Mouse (Mus musculus) CH12.LX (cell line): ENCODE measurements around the gene Tigar. TPM values are rescaled to one million over a fixed set of nuclear protein-coding genes. Genes with fewer than 3 reads are reported as not detected.

Source experiments
- DNase-seq: peaks from one replicate; pipeline ENCODE4 v3.0.0-alpha.2; 2013; ENCODE audit errors: extremely low read depth
- H3K27ac ChIP-seq: 2 replicates; pipeline ENCODE4 v1.5.1; 2012; ENCODE audit warnings: low read depth, mild to moderate bottlenecking, control low read depth, moderate library complexity; ENCODE audit not compliant: insufficient read depth
- H3K27me3 ChIP-seq: replicated peaks from 2 replicates; pipeline ENCODE3; 2012; ENCODE audit warnings: inconsistent platforms
- H3K36me3 ChIP-seq, 2 experiments: replicated peaks in 1 of 2; 2 replicates each; pipeline versions ENCODE3 to v1.6.1; 2012; ENCODE audit warnings: inconsistent platforms in 1 of 2, low read length in 1 of 2, mild to moderate bottlenecking in 1 of 2, mixed read lengths in 1 of 2, moderate library complexity in 1 of 2; ENCODE audit not compliant: control insufficient read depth in 1 of 2, insufficient read depth in 1 of 2
- H3K4me1 ChIP-seq, 2 experiments: 2 replicates each; pipeline ENCODE4 v1.6.1; 2012; ENCODE audit warnings: inconsistent platforms in 1 of 2, moderate library complexity in 1 of 2; ENCODE audit not compliant: insufficient read depth in 2 of 2, control insufficient read depth in 1 of 2
- H3K4me2 ChIP-seq: 2 replicates; pipeline ENCODE4 v1.6.1; 2012; ENCODE audit warnings: low read depth, mild to moderate bottlenecking, control low read depth; ENCODE audit not compliant: poor library complexity, insufficient read depth, severe bottlenecking
- H3K4me3 ChIP-seq, 3 experiments: fragments of 150-350 bp in 1 of 3; sonication (generic) in 1 of 3; replicated peaks in 1 of 3; 2 replicates each; pipeline versions ENCODE3 to v1.5.1; 2011 to 2012; ENCODE audit warnings: low read depth in 2 of 3, low read length in 2 of 3, mild to moderate bottlenecking in 2 of 3, moderate library complexity in 2 of 3, control low read depth in 1 of 3, improper control_type of control experiment in 1 of 3, inconsistent platforms in 1 of 3, mixed read lengths in 1 of 3; ENCODE audit not compliant: poor library complexity in 1 of 3
- H3K79me2 ChIP-seq: replicated peaks from 2 replicates; pipeline ENCODE4 v1.6.1; 2012; ENCODE audit warnings: mild to moderate bottlenecking, moderate library complexity; ENCODE audit not compliant: control insufficient read depth, poor library complexity, insufficient read depth, severe bottlenecking; ENCODE audit errors: extremely low read depth
- H3K9ac ChIP-seq: 2 replicates; pipeline ENCODE4 v1.6.1; 2012; ENCODE audit warnings: low read depth, mild to moderate bottlenecking, control low read depth, moderate library complexity; ENCODE audit not compliant: insufficient read depth
- H3K9me3 ChIP-seq: replicated peaks from 2 replicates; pipeline ENCODE3; 2012; ENCODE audit warnings: low read length, inconsistent platforms, mixed read lengths
- CHD1 ChIP-seq: IDR thresholded peaks from 2 replicates; pipeline ENCODE4 v1.6.1; 2012; ENCODE audit warnings: low read depth, low read length, improper control_type of control experiment, inconsistent platforms
- CTCF ChIP-seq, 2 experiments: IDR thresholded peaks in 1 of 2; conservative IDR thresholded peaks in 1 of 2; 2 replicates each; pipeline ENCODE4 v1.5.1; 2011 to 2012; ENCODE audit warnings: low read depth in 2 of 2, low read length in 2 of 2, improper control_type of control experiment in 1 of 2, inconsistent platforms in 1 of 2, mild to moderate bottlenecking in 1 of 2, moderate library complexity in 1 of 2
- EP300 ChIP-seq: IDR thresholded peaks from 2 replicates; pipeline ENCODE4 v1.6.1; 2011; ENCODE audit warnings: low read length, improper control_type of control experiment
- HCFC1 ChIP-seq: IDR thresholded peaks from 2 replicates; pipeline ENCODE4 v1.6.1; 2012; ENCODE audit warnings: low read depth, mild to moderate bottlenecking, inconsistent platforms, low read length, improper control_type of control experiment
- IRF4 ChIP-seq: IDR thresholded peaks from 2 replicates; pipeline ENCODE4 v1.6.1; 2014; ENCODE audit warnings: low read depth, mild to moderate bottlenecking, inconsistent platforms, low read length, improper control_type of control experiment
- JUN ChIP-seq: IDR thresholded peaks from 2 replicates; pipeline ENCODE4 v1.6.1; 2011; ENCODE audit warnings: low read depth, mild to moderate bottlenecking, low read length, improper control_type of control experiment, moderate library complexity; ENCODE audit not compliant: insufficient read depth
- KAT2A ChIP-seq: IDR thresholded peaks from 2 replicates; pipeline ENCODE4 v1.6.1; 2012; ENCODE audit warnings: low read length, improper control_type of control experiment, inconsistent platforms; ENCODE audit not compliant: insufficient replicate concordance
- MAFK ChIP-seq: IDR thresholded peaks from 2 replicates; pipeline ENCODE4 v1.6.1; 2011; ENCODE audit warnings: low read length, improper control_type of control experiment; ENCODE audit not compliant: insufficient replicate concordance
- MXI1 ChIP-seq: IDR thresholded peaks from 2 replicates; pipeline ENCODE4 v1.6.1; 2011; ENCODE audit warnings: mild to moderate bottlenecking, low read depth, low read length, improper control_type of control experiment
- MYC ChIP-seq: IDR thresholded peaks from 2 replicates; pipeline ENCODE4 v1.6.1; 2011; ENCODE audit warnings: low read depth, mild to moderate bottlenecking, improper control_type of control experiment, low read length
- RAD21 ChIP-seq: IDR thresholded peaks from 2 replicates; pipeline ENCODE4 v1.6.1; 2011; ENCODE audit warnings: low read depth, mild to moderate bottlenecking, low read length, improper control_type of control experiment, moderate library complexity
- RCOR1 ChIP-seq: conservative IDR thresholded peaks from 2 replicates; pipeline ENCODE4 v1.6.1; 2012; ENCODE audit warnings: low read depth, mild to moderate bottlenecking, inconsistent platforms, low read length, improper control_type of control experiment
- SMC3 ChIP-seq: IDR thresholded peaks from 2 replicates; pipeline ENCODE4 v1.6.1; 2011; ENCODE audit warnings: low read depth, low read length, improper control_type of control experiment
- TBP ChIP-seq: conservative IDR thresholded peaks from 2 replicates; pipeline ENCODE4 v1.6.1; 2011; ENCODE audit warnings: low read depth, low read length, improper control_type of control experiment
- TCF12 ChIP-seq: IDR thresholded peaks from 2 replicates; pipeline ENCODE4 v1.6.1; 2014; ENCODE audit warnings: low read depth, mild to moderate bottlenecking, inconsistent platforms, low read length, improper control_type of control experiment
- UBTF ChIP-seq: IDR thresholded peaks from 2 replicates; pipeline ENCODE4 v1.6.1; 2012; ENCODE audit warnings: low read depth, mild to moderate bottlenecking, inconsistent platforms, low read length, improper control_type of control experiment, moderate library complexity
- ZC3H11A ChIP-seq: IDR thresholded peaks from 2 replicates; pipeline ENCODE4 v1.6.1; 2012; ENCODE audit warnings: low read depth, mild to moderate bottlenecking, inconsistent platforms, low read length, improper control_type of control experiment
- ZKSCAN1 ChIP-seq: IDR thresholded peaks from 2 replicates; pipeline ENCODE4 v1.6.1; 2012; ENCODE audit warnings: low read depth, inconsistent platforms, low read length, improper control_type of control experiment, borderline replicate concordance
- ZMIZ1 ChIP-seq: IDR thresholded peaks from 2 replicates; pipeline ENCODE4 v1.6.1; 2012; ENCODE audit warnings: low read depth, mild to moderate bottlenecking, inconsistent platforms, low read length, improper control_type of control experiment
- ZNF384 ChIP-seq: IDR thresholded peaks from 2 replicates; pipeline ENCODE4 v1.6.1; 2012; ENCODE audit warnings: low read depth, low read length, improper control_type of control experiment, inconsistent platforms
- dilution Hi-C: fragments of 300-500 bp; cut with MboI; formaldehyde crosslinking; loops from 2 replicates; pipeline ENCODE4 v1.14.3; 2020; ENCODE audit warnings: low sequenced_read_pairs; ENCODE audit not compliant: extremely low pct_unique_long_range_greater_than_20kb, extremely low pct_ligation_motif_present
- in situ Hi-C: fragments of 300-500 bp; cut with MboI; formaldehyde crosslinking; loops from 3 replicates; pipeline ENCODE4 v1.14.3; 2019; ENCODE audit warnings: low sequenced_read_pairs, low pct_ligation_motif_present, low pct_unique_long_range_greater_than_20kb, mixed read lengths
- polyA plus RNA-seq: library from polyadenylated mRNA; unstranded; fragments of >175 nt; gene quantifications from 2 replicates; pipeline ENCODE4 v1.2.1, GENCODE M21; 2012; ENCODE audit warnings: low read depth; ENCODE audit not compliant: insufficient read length
- total RNA-seq, 2 experiments: library from RNA; depleted of rRNA; stranded (reverse); fragments of 300-350 nt in 1 of 2; fragments of >200 nt in 1 of 2; gene quantifications; 2 replicates each; pipeline ENCODE4 v1.2.3; 2012 to 2014

The Tigar gene
- total and polyA plus RNA-seq, 3 experiments, result 8.9 to 20.8 (median 11.5) TPM

GRCm38 (mm10) chr6:127122996-127123395 is 13.6 kb upstream of the Tigar start:
- no peak overlapping the region for H3K4me3 ChIP-seq
- in situ Hi-C loops (loop anchor here (25.0 kb wide), 1 partner anchor 336 kb away; no protein-coding TSS in a partner anchor), dilution Hi-C loops (no loop called here)
- H3K27ac ChIP-seq, result no peak overlapping the region
- peaks cover 8% of the 10 kb centered on the region for H3K27me3 ChIP-seq
- H3K9me3 ChIP-seq, result no peaks in the 10 kb centered on the region
- H3K4me1 ChIP-seq, result no peaks in the 10 kb centered on the region
- no peak overlapping the region for H3K4me2 ChIP-seq
- H3K9ac ChIP-seq, result no peak overlapping the region
- no peak for TF ChIP-seq EP300
- TF ChIP-seq TBP, result no peak
- TF ChIP-seq RAD21, result no peak
- no peak for TF ChIP-seq RCOR1
- TF ChIP-seq UBTF, result no peak
- TF ChIP-seq KAT2A, result no peak
- no peak for TF ChIP-seq ZMIZ1
- TF ChIP-seq CHD1, result no peak
- TF ChIP-seq MYC, result no peak
- H3K36me3 ChIP-seq, result peaks cover 20 to 23% of the 10 kb centered on the region in 2 experiments
- H3K79me2 ChIP-seq, result no peaks in the 10 kb centered on the region
- no peak for DNase-seq

- dilution Hi-C loops, result no loop called here
- Histone ChIP-seq H3K4me2 (no peak overlapping the region), H3K79me2 (no peaks in the 10 kb centered on the region), H3K4me3 (no peak overlapping the region), H3K4me1 (no peaks in the 10 kb centered on the region), H3K27me3 (peaks cover 12% of the 10 kb centered on the region), H3K9me3 (no peaks in the 10 kb centered on the region), H3K27ac (no peak overlapping the region), H3K9ac (no peak overlapping the region), H3K36me3 (peaks cover 13 to 16% of the 10 kb centered on the region in 2 experiments)
- in situ Hi-C loops, result loop anchor here (25.0 kb wide), 1 partner anchor 335 kb away; no protein-coding TSS in a partner anchor
- TF ChIP-seq RAD21 (peak; percentile 74), CTCF (conservative IDR thresholded peaks at IDR 0.05 in 1 of 2, IDR thresholded peaks at IDR 0.05 in 1 of 2; ENCODE audit: low read depth in 2 of 2, low read length in 2 of 2) (peak; percentile 78 to 80), HCFC1 (no peak), ZC3H11A (no peak), MAFK (no peak), ZKSCAN1 (no peak), SMC3 (peak; percentile 63), RCOR1 (no peak), TBP (no peak), ZNF384 (no peak), IRF4 (no peak), JUN (no peak), TCF12 (no peak), MXI1 (no peak)
- DNase-seq, result no peak
Measured at GRCm38 (mm10) chr6:127122221-127122806, 13.0 kb upstream of the Tigar start.
